Mouse (Mus musculus) adrenal gland (tissue): ENCODE results near the gene Btc.

ENCODE experiments used
- intact Hi-C: fragments of 180-260 bp; cut with DNase I; formaldehyde crosslinking; loops from one replicate; pipeline ENCODE4 v1.15.1; 2025

Gene Btc

GRCm38 (mm10) chr5:91321840-91322239 lies 81.0 kb downstream of the Btc start:
- intact Hi-C loops: no loop called here

GRCm38 (mm10) chr5:91320348-91320747 lies 82.4 kb downstream of the Btc start:
- intact Hi-C loops: no loop called here

- intact Hi-C loops: no loop called here
Measured at GRCm38 (mm10) chr5:91313971-91314370, 88.8 kb downstream of the Btc start.

DNA sequence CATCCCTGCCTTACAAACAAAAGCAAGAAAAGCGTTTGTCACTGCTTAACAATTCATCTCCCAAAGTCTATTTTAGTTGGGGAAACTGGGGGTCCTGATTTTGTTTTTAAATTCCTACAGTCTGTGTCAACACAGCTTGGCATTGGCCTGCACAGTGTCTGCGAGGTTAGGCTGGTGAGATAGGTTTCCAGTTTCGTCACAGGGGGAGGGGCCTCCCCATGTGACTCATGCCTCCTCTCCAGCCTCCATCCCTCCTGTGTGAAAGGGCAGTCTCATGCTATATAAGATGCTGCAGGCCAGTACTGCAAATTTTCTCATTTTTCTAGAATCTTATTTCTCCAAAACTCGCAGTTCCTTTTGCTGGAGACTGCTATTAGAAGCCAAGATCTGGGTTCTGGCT lies 91.0 kb downstream of the Btc start:
- intact Hi-C loops: no loop called here

- intact Hi-C loops: loop anchor here (2.0 kb wide), 2 partner anchors 332 to 358 kb away; no protein-coding TSS in a partner anchor
Measured at GRCm38 (mm10) chr5:91308576-91308975, 94.2 kb downstream of the Btc start.

- intact Hi-C loops: loop anchor here (2.0 kb wide), 2 partner anchors 331 to 357 kb away; no protein-coding TSS in a partner anchor
Measured at GRCm38 (mm10) chr5:91307907-91308306, 94.9 kb downstream of the Btc start.
